Mouse (Mus musculus) stomach, postnatal 0 days (tissue): Measurements from ENCODE around the gene 1700013F07Rik.

ENCODE experiments used
- CTCF ChIP-seq: IDR thresholded peaks from 2 replicates; pipeline ENCODE4 v1.5.1; 2016; ENCODE audit warnings: antibody characterized with exemption, low read depth, mild to moderate bottlenecking, moderate library complexity
- EP300 ChIP-seq: optimal IDR thresholded peaks from 2 replicates; pipeline ENCODE3; 2016; ENCODE audit warnings: antibody characterized with exemption

GRCm38 (mm10) chr3:108499826-108500225 is 34.1 kb upstream of the 1700013F07Rik start:
- TF ChIP-seq CTCF (no peak), EP300 (no peak)
